Mouse (Mus musculus) neural tube, embryonic 11.5 days (tissue): ENCODE results near the gene Myh11. TPM values are rescaled to one million over a fixed set of nuclear protein-coding genes. Genes with fewer than 3 reads are reported as not detected.

Experiments
- ATAC-seq: fragments of 200-750 bp; cut with Nextera tagmentation; 2 replicates; pipeline ENCODE4 v1.8.0; 2017; ENCODE audit warnings: moderate number of reproducible peaks, mild to moderate bottlenecking, moderate TSS enrichment, moderate library complexity; ENCODE audit not compliant: insufficient read depth, low FRiP score, low TSS enrichment
- DNase-seq: peaks from one replicate; pipeline ENCODE4 v3.0.0-alpha.2; 2015; ENCODE audit warnings: low spot score
- H3K27ac ChIP-seq: fragments of 300-500 bp; sonication (generic); 2 replicates; pipeline ENCODE4 v1.5.1; 2014; ENCODE audit warnings: low read depth, mild to moderate bottlenecking, low read length
- H3K27me3 ChIP-seq: fragments of 300-500 bp; sonication (generic); 2 replicates; pipeline ENCODE4 v1.6.1; 2014; ENCODE audit warnings: mild to moderate bottlenecking, low read length, mixed read lengths; ENCODE audit not compliant: control insufficient read depth, insufficient read depth
- H3K36me3 ChIP-seq: fragments of 300-500 bp; sonication (generic); 2 replicates; pipeline ENCODE4 v1.6.1; 2014; ENCODE audit warnings: mild to moderate bottlenecking, low read length, moderate library complexity, mixed read lengths; ENCODE audit not compliant: control insufficient read depth, insufficient read depth
- H3K4me1 ChIP-seq: fragments of 300-500 bp; sonication (generic); 2 replicates; pipeline ENCODE4 v1.6.1; 2014; ENCODE audit warnings: low read length, mixed read lengths; ENCODE audit not compliant: control insufficient read depth, insufficient read depth
- H3K4me2 ChIP-seq: fragments of 300-500 bp; sonication (generic); 2 replicates; pipeline ENCODE4 v1.6.1; 2014; ENCODE audit warnings: low read depth, mild to moderate bottlenecking, moderate library complexity
- H3K4me3 ChIP-seq: fragments of 300-500 bp; sonication (generic); 2 replicates; pipeline ENCODE4 v1.5.1; 2014; ENCODE audit warnings: low read depth, low read length
- H3K9ac ChIP-seq: fragments of 300-500 bp; sonication (generic); 2 replicates; pipeline ENCODE4 v1.6.1; 2014; ENCODE audit warnings: mild to moderate bottlenecking, low read length
- H3K9me3 ChIP-seq: fragments of 300-500 bp; sonication (generic); 2 replicates; pipeline ENCODE4 v1.6.1; 2016; ENCODE audit warnings: low read length; ENCODE audit not compliant: control insufficient read depth
- WGBS: fragments of 180-500 bp; shearing (Covaris S2); extraction: QIAGEN DNeasy Blood & Tissue Kit; methylation state at CpG from one replicate; pipeline ENCODE4 v1.1.7; 2014; 5-methylcytosine and 5-hydroxymethylcytosine counted together
- polyA plus RNA-seq: library from polyadenylated mRNA; unstranded; fragments of >200 nt; fragmentation: Nextera tagmentation; extraction: Ambion mirVana; gene quantifications from 2 replicates; pipeline ENCODE4 v1.2.1, GENCODE M21; 2014

Gene Myh11
- polyA plus RNA-seq, 1 experiment from 2014 or later: 0.32 TPM

GRCm38 (mm10) chr16:14308245-14309073, 17.3 kb upstream of the Myh11 start:
- Histone ChIP-seq H3K9me3 (no peaks in the 10 kb centered on the region), H3K4me1 (no peaks in the 10 kb centered on the region), H3K9ac (no peak overlapping the region), H3K4me2 (no peak overlapping the region), H3K4me3 (no peak overlapping the region), H3K27me3 (no peaks in the 10 kb centered on the region), H3K36me3 (peaks cover 5% of the 10 kb centered on the region; the same call in 1 of the 2 replicates), H3K27ac (no peak overlapping the region)
- ATAC-seq (no peak), DNase-seq (no peak)
- WGBS: 90% methylated on average over 6 of the region's 6 CpGs

- 90% methylated on average over 1 of the region's 1 CpGs for WGBS
- no peak overlapping the region for H3K9ac ChIP-seq
- no peaks in the 10 kb centered on the region for H3K9me3 ChIP-seq
- H3K27me3 ChIP-seq: no peaks in the 10 kb centered on the region
- peaks cover 7% of the 10 kb centered on the region for H3K36me3 ChIP-seq
- no peak for DNase-seq
- no peaks in the 10 kb centered on the region for H3K4me1 ChIP-seq
- ATAC-seq: no peak
- H3K27ac ChIP-seq: no peak overlapping the region
- no peak overlapping the region for H3K4me2 ChIP-seq
- H3K4me3 ChIP-seq: no peak overlapping the region
These were observed 16.2 kb upstream of the Myh11 start for GRCm38 (mm10) chr16:14307373-14307772.

GRCm38 (mm10) chr16:14306451-14306850, 15.3 kb upstream of the Myh11 start:
- ATAC-seq: no peak
- Histone ChIP-seq H3K4me1 (no peaks in the 10 kb centered on the region), H3K9me3 (no peaks in the 10 kb centered on the region), H3K4me2 (no peak overlapping the region), H3K36me3 (peaks cover 7% of the 10 kb centered on the region), H3K4me3 (no peak overlapping the region), H3K9ac (no peak overlapping the region), H3K27ac (no peak overlapping the region), H3K27me3 (no peaks in the 10 kb centered on the region)
- 87% methylated on average over 1 of the region's 1 CpGs for WGBS
- no peak for DNase-seq

GRCm38 (mm10) chr16:14304791-14305190, 13.6 kb upstream of the Myh11 start:
- H3K36me3 ChIP-seq: peaks cover 7% of the 10 kb centered on the region

GRCm38 (mm10) chr16:14303676-14304075, 12.5 kb upstream of the Myh11 start:
- Histone ChIP-seq H3K27me3 (no peaks in the 10 kb centered on the region), H3K4me2 (no peak overlapping the region), H3K27ac (no peak overlapping the region), H3K36me3 (peaks cover 7% of the 10 kb centered on the region), H3K9ac (no peak overlapping the region), H3K9me3 (no peaks in the 10 kb centered on the region), H3K4me3 (no peak overlapping the region), H3K4me1 (no peaks in the 10 kb centered on the region)
- DNase-seq: no peak
- ATAC-seq: no peak
- WGBS: 83% methylated on average over 7 of the region's 7 CpGs

More at GRCm38 (mm10) chr16:14304791-14305190, 13.6 kb upstream of the Myh11 start:
- DNase-seq: no peak
- no peaks in the 10 kb centered on the region for H3K27me3 ChIP-seq
- no peak for ATAC-seq
- H3K4me2 ChIP-seq: no peak overlapping the region
- H3K4me1 ChIP-seq: no peaks in the 10 kb centered on the region
- WGBS: 93% methylated on average over 3 of the region's 3 CpGs
- H3K27ac ChIP-seq: no peak overlapping the region
- H3K9ac ChIP-seq: no peak overlapping the region
- H3K9me3 ChIP-seq: no peaks in the 10 kb centered on the region
- no peak overlapping the region for H3K4me3 ChIP-seq

- Histone ChIP-seq H3K4me2 (no peak overlapping the region), H3K4me1 (no peaks in the 10 kb centered on the region), H3K4me3 (no peak overlapping the region), H3K36me3 (peaks cover 7% of the 10 kb centered on the region), H3K27ac (no peak overlapping the region), H3K9me3 (no peaks in the 10 kb centered on the region), H3K9ac (no peak overlapping the region), H3K27me3 (no peaks in the 10 kb centered on the region)
- ATAC-seq (no peak), DNase-seq (no peak)
- WGBS: 88% methylated on average over 2 of the region's 2 CpGs
These were observed 12.0 kb upstream of the Myh11 start for GRCm38 (mm10) chr16:14303148-14303547.

- no peak overlapping the region for H3K4me3 ChIP-seq
- 96% methylated on average over 4 of the region's 4 CpGs for WGBS
- peaks cover 4% of the 10 kb centered on the region for H3K36me3 ChIP-seq
- ATAC-seq (no peak), DNase-seq (no peak)
- H3K4me2 ChIP-seq: no peak overlapping the region
- no peaks in the 10 kb centered on the region for H3K27me3 ChIP-seq
- H3K4me1 ChIP-seq: no peaks in the 10 kb centered on the region
- no peak overlapping the region for H3K9ac ChIP-seq
- H3K27ac ChIP-seq: no peak overlapping the region
- H3K9me3 ChIP-seq: no peaks in the 10 kb centered on the region
These were observed 7.3 kb upstream of the Myh11 start for GRCm38 (mm10) chr16:14298461-14298860.

GRCm38 (mm10) chr16:14297746-14298145, 6.6 kb upstream of the Myh11 start:
- ATAC-seq (no peak), DNase-seq (no peak)
- H3K9me3 ChIP-seq: no peaks in the 10 kb centered on the region
- H3K4me3 ChIP-seq: no peak overlapping the region
- no peak overlapping the region for H3K27ac ChIP-seq
- no peak overlapping the region for H3K9ac ChIP-seq
- H3K4me1 ChIP-seq: no peaks in the 10 kb centered on the region
- no peaks in the 10 kb centered on the region; the same call in 1 of the 2 replicates for H3K36me3 ChIP-seq
- 0 out of 2 replicates have a peak, but pooled peaks cover 2% of the 10 kb centered on the region for H3K27me3 ChIP-seq
- H3K4me2 ChIP-seq: no peak overlapping the region
- WGBS: 91% methylated on average over 4 of the region's 4 CpGs

- no peak overlapping the region for H3K27ac ChIP-seq
- no peaks in the 10 kb centered on the region for H3K9me3 ChIP-seq
- H3K4me2 ChIP-seq: no peak overlapping the region
- 0 out of 2 replicates have a peak, but pooled peaks cover 4% of the 10 kb centered on the region for H3K27me3 ChIP-seq
- WGBS: 81% methylated on average over 3 of the region's 3 CpGs
- H3K36me3 ChIP-seq: no peaks in the 10 kb centered on the region; the same call in 1 of the 2 replicates
- H3K9ac ChIP-seq: no peak overlapping the region
- no peaks in the 10 kb centered on the region for H3K4me1 ChIP-seq
- DNase-seq (no peak), ATAC-seq (no peak)
- H3K4me3 ChIP-seq: no peak overlapping the region
These were observed 6.0 kb upstream of the Myh11 start for GRCm38 (mm10) chr16:14297137-14297536.
